Mouse (Mus musculus): ENCODE data around the gene Prkca.

DNA sequence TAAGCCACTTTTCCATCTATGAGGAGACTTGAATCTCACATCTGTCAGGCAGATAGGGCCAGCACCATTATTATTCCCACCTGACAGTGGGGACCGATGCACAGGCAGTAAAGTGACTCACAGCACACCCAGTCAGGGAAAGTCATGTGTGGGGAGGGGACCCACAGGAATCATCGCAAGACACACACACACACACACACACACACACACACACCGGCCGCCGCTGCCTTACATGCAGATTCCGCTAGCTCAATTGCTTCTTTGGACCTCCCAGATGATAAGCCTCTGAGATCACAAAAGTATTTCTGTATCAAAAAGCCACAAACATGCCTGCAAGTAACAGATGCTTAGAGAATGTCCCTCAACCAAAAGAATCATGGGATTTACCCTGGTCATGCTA lies 239.6 kb downstream of the Prkca start:
- TF ChIP-seq ZC3H11A (IDR thresholded peaks at IDR 0.05; ENCODE audit: borderline replicate concordance, low read depth, low read length) (no peak), HCFC1 (IDR thresholded peaks at IDR 0.05; ENCODE audit: borderline replicate concordance, insufficient read depth, low read length) (no peak), CHD2 (IDR thresholded peaks at IDR 0.05; ENCODE audit: low read depth, low read length) (no peak), ZNF384 (IDR thresholded peaks at IDR 0.05; ENCODE audit: low read depth, low read length) (no peak)
